Mouse (Mus musculus): ENCODE results near the gene Snx29. TPM values are rescaled to one million over a fixed set of nuclear protein-coding genes. Genes with fewer than 3 reads are reported as not detected.

Snx29 gene
- polyA plus RNA-seq, 1 experiment from 2014 or later = 19.8 TPM

DNA sequence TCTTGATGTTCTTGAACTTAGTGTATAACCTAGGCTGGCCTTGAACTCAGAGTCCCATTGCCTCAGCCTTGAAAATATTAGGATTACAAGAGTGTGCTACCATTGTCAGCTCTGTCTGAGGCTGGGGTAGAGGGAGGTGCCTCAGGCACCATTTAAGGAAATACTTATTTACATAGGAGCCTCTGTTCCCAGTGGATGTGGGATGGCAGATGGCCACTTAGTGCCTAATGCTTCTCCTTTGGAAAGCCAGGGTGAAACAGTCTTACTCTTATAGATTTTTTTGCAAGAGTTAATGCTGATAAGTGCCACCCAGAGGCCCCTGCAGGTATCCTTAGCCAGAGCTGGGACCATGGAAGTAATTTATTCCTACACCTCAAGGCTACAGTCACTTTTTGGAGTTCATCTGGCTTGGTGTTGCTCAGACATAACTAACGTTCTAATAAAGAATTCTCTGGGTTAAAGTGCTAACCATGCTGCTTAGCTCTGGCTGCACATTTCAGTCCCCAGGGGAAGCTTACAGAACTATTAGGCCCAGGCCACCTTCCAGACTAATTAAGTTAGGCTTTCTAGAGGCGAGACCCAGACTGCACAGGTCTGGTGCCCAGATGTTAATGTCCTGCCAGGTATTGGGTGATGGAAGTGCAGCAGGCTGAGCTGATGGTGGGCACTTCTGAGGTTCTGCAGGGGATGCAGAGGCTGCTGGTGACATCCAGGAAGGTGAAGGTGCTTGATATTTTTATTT lies 135.1 kb downstream of the Snx29 start:
- Histone ChIP-seq H3K36me3 (ENCODE audit: inconsistent target) (peaks cover 19% of the 10 kb centered on the region), H3K4me3 (ENCODE audit: inconsistent target) (no peak overlapping the region), H3K27ac (peak overlapping the region; percentile 91), H3K79me2 (ENCODE audit: inconsistent target) (peaks cover 41% of the 10 kb centered on the region; the same call in 1 of the 2 replicates)
- WGBS (ENCODE audit: missing documents) = 96% methylated on average over 2 of the region's 2 CpGs

DNA sequence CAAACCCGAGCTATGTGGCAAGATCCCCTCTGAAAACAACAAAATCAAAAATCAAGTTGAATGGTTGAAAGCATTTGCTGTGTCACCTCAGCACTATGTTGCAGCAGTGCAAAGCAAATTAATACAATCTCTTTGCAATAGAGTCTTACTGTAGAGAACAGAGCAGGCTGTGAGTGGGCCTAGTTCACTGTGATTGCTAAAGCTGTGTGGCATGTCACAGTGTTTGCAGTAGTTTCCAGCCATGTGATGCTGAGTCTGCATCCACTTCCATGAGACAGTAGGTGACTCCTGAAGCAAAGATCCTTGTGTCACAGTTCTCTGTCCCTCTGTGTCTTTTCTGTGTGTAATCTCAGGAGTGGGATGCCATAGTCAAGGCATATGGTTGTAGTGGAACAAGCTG lies 137.5 kb downstream of the Snx29 start:
- H3K79me2 ChIP-seq (ENCODE audit: inconsistent target) = peaks cover 60% of the 10 kb centered on the region; the same call in 1 of the 2 replicates
- H3K27ac ChIP-seq = peak overlapping the region; percentile 84
- H3K36me3 ChIP-seq (ENCODE audit: inconsistent target) = no peaks in the 10 kb centered on the region
- H3K4me3 ChIP-seq (ENCODE audit: inconsistent target) = no peak overlapping the region
- 79% methylated on average over 1 of the region's 1 CpGs for WGBS (ENCODE audit: missing documents)

DNA sequence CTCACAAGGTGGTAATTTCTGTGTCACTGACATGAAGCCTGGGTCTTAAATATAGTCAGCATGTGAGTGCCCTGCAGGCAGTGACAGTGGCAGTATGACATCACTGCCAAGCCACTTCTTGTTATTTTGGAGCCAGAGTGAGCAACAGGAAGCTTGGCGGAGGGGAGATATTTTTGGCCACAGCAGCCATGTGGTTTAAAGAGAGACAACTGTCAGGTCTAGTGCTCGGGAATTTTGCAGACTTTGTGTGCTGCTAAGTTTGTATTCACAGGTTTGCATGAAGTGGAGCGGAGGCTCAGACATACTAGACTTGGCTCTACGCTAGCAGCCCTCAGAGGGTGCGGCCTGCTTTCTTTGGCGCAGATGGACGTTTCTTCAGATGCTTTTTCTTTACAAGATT lies 138.9 kb downstream of the Snx29 start:
- Histone ChIP-seq H3K27ac (peak overlapping the region; percentile 84), H3K36me3 (ENCODE audit: inconsistent target) (no peaks in the 10 kb centered on the region), H3K4me3 (ENCODE audit: inconsistent target) (no peak overlapping the region), H3K79me2 (ENCODE audit: inconsistent target) (peaks cover 67% of the 10 kb centered on the region; the same call in 1 of the 2 replicates)
- WGBS (ENCODE audit: missing documents) = 4% methylated on average over 7 of the region's 7 CpGs

DNA sequence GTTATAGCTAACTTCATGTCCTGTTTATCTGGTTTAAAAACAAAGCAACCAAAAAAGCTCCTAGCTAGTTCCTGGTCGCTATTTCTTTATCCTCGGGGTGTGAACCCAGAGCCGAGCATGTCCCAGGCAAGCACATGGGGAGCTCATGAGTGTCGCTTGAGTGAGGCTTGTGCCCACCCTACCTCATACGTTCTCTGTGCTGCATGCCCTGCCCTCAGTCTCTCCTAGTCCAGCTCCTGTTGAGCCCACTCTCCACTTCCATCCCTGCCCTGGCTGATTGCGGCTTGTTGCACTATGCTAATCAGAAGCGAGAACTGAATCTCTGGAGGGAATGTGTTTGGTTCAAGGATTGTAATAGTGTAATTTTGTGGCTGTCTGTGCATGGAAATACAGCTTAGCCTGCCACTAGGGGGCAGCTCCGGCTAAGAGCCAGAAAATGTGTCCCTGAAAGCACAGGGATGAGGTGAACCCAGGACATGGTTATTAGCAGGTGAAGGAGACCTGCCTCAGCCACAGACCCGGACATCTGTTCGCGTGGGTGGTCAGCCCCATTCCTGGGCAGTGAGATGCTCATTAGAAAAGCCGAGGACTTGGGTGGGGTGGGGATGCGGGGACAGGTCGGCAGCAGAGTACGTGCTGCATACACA lies 145.9 kb downstream of the Snx29 start:
- WGBS (ENCODE audit: missing documents) = 48% methylated on average over 15 of the region's 15 CpGs
- Histone ChIP-seq H3K27ac (no peak overlapping the region), H3K36me3 (ENCODE audit: inconsistent target) (peaks cover 25% of the 10 kb centered on the region; the same call in 1 of the 2 replicates), H3K4me3 (ENCODE audit: inconsistent target) (no peak overlapping the region), H3K79me2 (ENCODE audit: inconsistent target) (peaks cover 71% of the 10 kb centered on the region; the same call in 1 of the 2 replicates)

DNA sequence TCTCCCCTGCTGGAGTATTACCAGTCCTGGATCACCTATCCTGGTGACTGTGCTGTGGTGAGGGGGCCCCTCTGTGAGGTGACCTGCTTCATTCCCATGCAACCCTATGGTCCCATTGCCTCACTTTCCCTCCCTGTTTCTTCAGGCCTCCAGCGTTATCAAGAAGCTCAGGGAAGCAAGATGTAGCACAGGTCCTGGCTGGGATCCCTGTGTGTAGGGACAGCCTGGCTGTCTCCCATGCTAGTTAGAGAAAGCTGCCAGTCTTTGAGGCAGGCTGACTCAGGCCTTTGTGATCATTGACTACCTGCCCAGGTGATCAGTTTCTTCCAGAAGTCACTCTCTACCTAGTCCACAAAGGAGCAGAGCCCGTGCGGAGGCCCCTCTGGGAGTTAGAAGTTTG lies 146.8 kb downstream of the Snx29 start:
- WGBS (ENCODE audit: missing documents) = 96% methylated on average over 3 of the region's 3 CpGs
- H3K36me3 ChIP-seq (ENCODE audit: inconsistent target) = peaks cover 25% of the 10 kb centered on the region; the same call in 1 of the 2 replicates

DNA sequence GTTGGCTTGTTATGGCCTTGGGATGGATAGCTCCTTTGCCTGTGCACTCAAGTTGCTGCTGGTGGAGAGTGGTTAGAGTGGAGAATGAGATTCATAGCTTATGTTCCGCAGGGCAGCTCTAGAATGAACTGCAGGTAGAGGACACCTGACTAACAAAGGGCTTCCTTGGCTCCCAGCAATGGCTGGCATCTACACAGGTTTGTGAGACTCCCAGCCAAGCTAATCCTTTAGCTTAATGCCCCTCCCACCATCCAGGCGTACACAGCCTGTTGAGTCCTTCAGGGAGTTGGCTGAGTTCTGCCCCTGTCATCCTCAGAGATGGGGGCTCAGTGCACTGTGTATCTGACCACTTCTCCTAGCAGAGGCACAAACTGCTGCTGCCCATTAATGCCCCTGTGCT lies 148.5 kb downstream of the Snx29 start:
- WGBS (ENCODE audit: missing documents) = 80% methylated on average over 2 of the region's 2 CpGs
- H3K4me3 ChIP-seq (ENCODE audit: inconsistent target) = no peak overlapping the region

More for the DNA sequence above, 146.8 kb downstream of the Snx29 start:
- no peak overlapping the region for H3K27ac ChIP-seq
- H3K79me2 ChIP-seq (ENCODE audit: inconsistent target) = peaks cover 70% of the 10 kb centered on the region; the same call in 1 of the 2 replicates
- no peak overlapping the region for H3K4me3 ChIP-seq (ENCODE audit: inconsistent target)

DNA sequence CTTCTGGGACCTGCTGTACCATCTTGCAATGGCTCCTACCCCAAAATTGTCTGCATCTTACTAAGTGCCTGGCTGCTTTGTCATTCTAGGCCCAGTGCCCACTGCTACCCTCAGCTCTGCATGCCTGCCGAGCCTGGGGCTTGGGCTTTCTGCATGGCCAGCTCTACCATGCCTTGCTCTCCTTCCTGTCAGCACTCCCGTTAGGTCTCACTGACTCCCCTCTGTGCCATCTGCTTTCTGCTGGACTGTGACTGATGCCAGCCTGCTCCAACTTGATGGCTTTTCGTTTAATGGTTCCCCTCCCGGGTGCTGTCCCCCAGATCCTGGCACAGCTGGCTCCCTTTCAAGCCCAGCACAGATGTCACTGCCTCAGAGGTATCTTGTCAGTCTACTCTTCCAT lies 150.1 kb downstream of the Snx29 start:
- 86% methylated on average over 4 of the region's 4 CpGs for WGBS (ENCODE audit: missing documents)
- Histone ChIP-seq H3K36me3 (ENCODE audit: inconsistent target) (peaks cover 25% of the 10 kb centered on the region; the same call in 1 of the 2 replicates), H3K27ac (no peak overlapping the region), H3K79me2 (ENCODE audit: inconsistent target) (peaks cover 80% of the 10 kb centered on the region), H3K4me3 (ENCODE audit: inconsistent target) (no peak overlapping the region)

More for the DNA sequence above, 148.5 kb downstream of the Snx29 start:
- Histone ChIP-seq H3K79me2 (ENCODE audit: inconsistent target) (peaks cover 65% of the 10 kb centered on the region), H3K36me3 (ENCODE audit: inconsistent target) (peaks cover 25% of the 10 kb centered on the region; the same call in 1 of the 2 replicates), H3K27ac (no peak overlapping the region)

DNA sequence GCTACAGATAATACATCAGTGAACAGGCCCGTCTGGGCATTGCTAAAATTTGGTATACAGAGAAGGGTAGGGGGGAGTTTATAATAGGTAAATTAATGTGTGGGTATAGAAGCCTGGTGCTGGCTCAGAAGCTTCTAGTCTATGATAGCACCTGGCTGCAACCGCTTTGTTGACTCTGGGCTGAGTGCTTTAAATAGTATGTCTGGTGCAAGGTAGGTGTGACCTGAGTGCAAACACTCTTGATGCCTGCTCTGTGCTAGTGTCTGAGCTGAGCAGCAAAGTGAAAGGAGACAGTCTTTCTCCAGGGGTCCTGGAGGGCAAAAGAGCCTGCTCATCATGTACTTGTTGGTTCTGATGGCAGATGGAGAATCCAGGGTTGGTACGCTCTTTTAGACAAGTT lies 150.8 kb downstream of the Snx29 start:
- 100% methylated on average over 3 of the region's 3 CpGs for WGBS (ENCODE audit: missing documents)
- Histone ChIP-seq H3K79me2 (ENCODE audit: inconsistent target) (peaks cover 86% of the 10 kb centered on the region), H3K4me3 (ENCODE audit: inconsistent target) (no peak overlapping the region), H3K27ac (no peak overlapping the region), H3K36me3 (ENCODE audit: inconsistent target) (peaks cover 25% of the 10 kb centered on the region; the same call in 1 of the 2 replicates)

DNA sequence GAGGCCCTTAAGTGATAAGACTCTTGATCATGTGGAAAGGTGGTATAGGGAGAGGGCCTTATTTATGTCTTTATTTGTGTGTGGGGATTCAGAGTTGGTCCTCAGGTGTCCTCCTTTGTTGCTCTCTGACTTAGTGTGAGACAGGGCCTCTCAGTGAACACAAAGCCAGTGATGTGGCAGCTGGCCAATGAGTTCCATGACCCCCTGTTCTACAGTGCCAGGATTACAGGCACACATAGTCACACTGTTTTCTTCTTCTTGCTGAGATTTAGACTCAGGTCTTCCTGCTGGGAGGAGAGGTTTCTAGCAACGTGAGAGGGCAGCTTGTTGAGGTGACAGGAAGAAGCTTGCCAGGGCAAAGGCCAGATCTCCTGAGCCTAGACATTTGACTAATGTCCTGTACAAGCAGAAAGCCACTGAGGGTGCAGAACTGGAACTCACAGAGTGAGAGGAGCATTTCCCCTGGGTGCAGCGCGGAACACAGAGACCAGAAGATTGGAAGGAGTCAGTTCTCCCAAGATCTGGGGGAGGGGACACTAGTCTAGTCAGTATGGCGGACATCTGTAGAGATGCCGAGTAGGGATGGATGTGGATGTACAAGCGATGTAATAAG lies 151.3 kb downstream of the Snx29 start:
- H3K4me3 ChIP-seq (ENCODE audit: inconsistent target) = no peak overlapping the region
- WGBS (ENCODE audit: missing documents) = 90% methylated on average over 6 of the region's 6 CpGs
- no peak overlapping the region for H3K27ac ChIP-seq
- peaks cover 88% of the 10 kb centered on the region for H3K79me2 ChIP-seq (ENCODE audit: inconsistent target)
- peaks cover 25% of the 10 kb centered on the region; the same call in 1 of the 2 replicates for H3K36me3 ChIP-seq (ENCODE audit: inconsistent target)

DNA sequence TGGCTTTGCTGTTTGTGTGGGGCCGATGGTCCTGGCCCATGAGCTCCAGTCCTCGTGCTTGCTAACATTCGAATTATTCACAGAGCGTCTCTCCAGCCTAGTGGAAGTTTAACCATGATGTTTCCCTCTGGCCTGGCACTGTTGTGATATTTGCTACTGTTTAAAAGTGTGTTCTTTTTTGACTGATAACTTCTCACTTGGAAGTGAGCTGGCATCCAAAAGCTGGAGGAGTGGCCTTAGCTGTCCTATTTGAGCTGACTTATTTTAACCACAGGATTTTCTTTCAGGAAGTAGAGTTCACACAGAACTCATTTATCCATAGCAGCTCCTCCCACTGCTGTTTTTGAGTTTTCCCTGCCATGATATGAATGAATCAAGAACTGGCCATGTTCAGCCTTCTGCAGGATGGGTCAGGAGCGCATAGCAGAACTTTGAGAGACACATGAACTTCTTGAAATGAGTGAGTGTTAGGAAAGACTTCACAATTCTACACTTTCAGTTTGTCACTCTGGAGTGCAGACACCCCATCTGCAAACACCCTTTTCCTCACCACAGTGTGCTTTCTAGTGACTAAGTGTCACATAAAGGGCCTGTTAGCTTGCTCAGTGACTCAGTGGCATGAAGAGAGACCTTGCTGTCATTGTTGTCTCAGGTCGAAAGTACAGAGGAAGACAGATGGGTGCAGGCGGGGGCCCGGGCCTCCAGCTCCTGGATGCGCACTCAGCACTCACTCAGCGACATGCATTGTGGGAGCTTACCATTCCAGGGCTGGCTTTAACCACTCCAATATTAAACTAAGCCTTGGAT lies 152.6 kb downstream of the Snx29 start:
- H3K4me3 ChIP-seq (ENCODE audit: inconsistent target) = no peak overlapping the region
- H3K36me3 ChIP-seq (ENCODE audit: inconsistent target) = peaks cover 20% of the 10 kb centered on the region; the same call in 1 of the 2 replicates
- 62% methylated on average over 10 of the region's 10 CpGs for WGBS (ENCODE audit: missing documents)
- peaks cover 87% of the 10 kb centered on the region for H3K79me2 ChIP-seq (ENCODE audit: inconsistent target)
- peak overlapping the region; percentile 21 for H3K27ac ChIP-seq

DNA sequence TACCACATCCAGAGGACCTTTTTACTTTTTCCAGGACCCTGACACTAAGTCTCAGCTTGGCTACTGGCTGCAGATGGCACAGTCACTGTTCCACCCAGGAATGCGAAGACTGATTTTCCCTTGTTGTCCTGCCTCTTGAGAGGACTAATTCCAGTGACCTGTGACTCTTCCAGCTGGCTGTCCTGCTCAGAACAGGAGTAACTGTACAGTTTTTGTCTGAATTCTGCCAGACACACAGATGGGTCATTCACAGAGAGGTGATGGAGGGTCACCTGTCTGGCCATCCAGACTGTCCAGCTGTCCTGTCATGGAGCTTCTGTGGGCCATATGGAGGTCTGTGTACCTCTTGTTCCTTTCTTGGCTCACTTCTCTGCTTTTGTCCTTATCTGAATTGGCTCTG lies 153.6 kb downstream of the Snx29 start:
- Histone ChIP-seq H3K4me3 (ENCODE audit: inconsistent target) (no peak overlapping the region), H3K36me3 (ENCODE audit: inconsistent target) (peaks cover 10% of the 10 kb centered on the region; the same call in 1 of the 2 replicates)
- 100% methylated on average over 1 of the region's 1 CpGs for WGBS (ENCODE audit: missing documents)

DNA sequence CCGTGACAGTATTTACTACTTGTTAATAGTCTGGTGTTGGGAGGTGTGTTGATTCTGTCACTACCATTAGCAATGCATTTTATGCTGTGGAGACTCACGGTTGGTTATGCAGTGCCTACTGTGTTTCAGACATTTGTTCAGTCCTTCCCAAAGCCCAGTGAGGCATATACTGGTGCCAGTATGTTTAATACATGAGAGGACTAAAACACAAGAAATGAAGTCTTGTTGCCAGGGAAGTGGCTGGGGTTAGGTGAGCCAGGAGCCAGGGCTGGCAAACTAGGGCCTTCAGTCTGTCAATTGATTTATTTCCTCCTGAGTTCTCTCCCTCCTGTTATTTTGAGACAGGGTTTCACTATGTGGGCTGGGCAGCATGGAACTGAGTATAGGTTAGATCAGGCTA lies 154.3 kb downstream of the Snx29 start:
- peaks cover 7% of the 10 kb centered on the region; the same call in 1 of the 2 replicates for H3K36me3 ChIP-seq (ENCODE audit: inconsistent target)
- 80% methylated on average over 1 of the region's 2 CpGs for WGBS (ENCODE audit: missing documents)
- H3K79me2 ChIP-seq (ENCODE audit: inconsistent target) = peaks cover 87% of the 10 kb centered on the region
- no peak overlapping the region for H3K27ac ChIP-seq
- H3K4me3 ChIP-seq (ENCODE audit: inconsistent target) = no peak overlapping the region

More for the DNA sequence above, 153.6 kb downstream of the Snx29 start:
- no peak overlapping the region for H3K27ac ChIP-seq
- H3K79me2 ChIP-seq (ENCODE audit: inconsistent target) = peaks cover 87% of the 10 kb centered on the region

DNA sequence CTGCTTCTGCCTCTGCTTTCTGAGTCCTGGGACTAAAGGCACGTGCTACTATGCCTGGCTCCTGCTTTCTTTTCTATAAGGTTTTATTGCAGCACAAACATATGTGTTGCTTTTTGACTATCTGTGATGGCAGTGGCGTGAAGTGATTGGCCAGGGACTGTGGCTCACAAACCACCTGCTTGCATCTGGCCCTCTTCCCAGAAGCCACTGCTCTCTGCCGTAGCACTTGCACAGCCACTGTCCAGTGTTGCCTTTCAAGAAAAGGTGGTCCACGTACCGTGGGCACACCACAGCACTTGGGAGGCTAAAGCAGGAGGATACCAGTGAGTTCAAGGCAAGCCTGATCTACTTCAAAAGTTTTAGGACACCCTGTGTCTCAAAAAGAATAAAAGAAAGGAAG lies 154.9 kb downstream of the Snx29 start:
- 98% methylated on average over 5 of the region's 5 CpGs for WGBS (ENCODE audit: missing documents)
- H3K79me2 ChIP-seq (ENCODE audit: inconsistent target) = peaks cover 87% of the 10 kb centered on the region
- peaks cover 4% of the 10 kb centered on the region; the same call in 1 of the 2 replicates for H3K36me3 ChIP-seq (ENCODE audit: inconsistent target)
- no peak overlapping the region for H3K4me3 ChIP-seq (ENCODE audit: inconsistent target)
- H3K27ac ChIP-seq = no peak overlapping the region

DNA sequence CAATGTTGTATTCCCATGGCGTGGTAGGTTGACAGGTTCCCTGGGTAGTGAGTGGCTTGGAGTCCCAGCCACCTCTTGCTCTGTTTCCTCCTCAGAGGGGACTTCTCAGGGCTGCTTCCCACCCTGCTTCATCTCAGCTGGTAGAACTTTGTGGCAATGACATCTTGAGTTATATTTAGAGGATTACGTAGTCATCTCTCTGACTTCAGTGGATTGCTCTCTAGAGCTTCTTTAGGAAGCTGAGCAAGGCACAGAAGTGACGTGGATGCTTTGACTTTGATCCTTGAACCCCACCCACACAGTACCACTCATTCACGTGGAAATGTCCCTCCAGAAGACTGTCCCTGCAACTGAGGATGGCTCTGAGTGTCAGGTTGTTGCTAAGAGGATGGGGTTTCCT lies 156.9 kb downstream of the Snx29 start:
- 86% methylated on average over 4 of the region's 4 CpGs for WGBS (ENCODE audit: missing documents)
- Histone ChIP-seq H3K36me3 (ENCODE audit: inconsistent target) (no peaks in the 10 kb centered on the region; the same call in 1 of the 2 replicates), H3K4me3 (ENCODE audit: inconsistent target) (no peak overlapping the region), H3K79me2 (ENCODE audit: inconsistent target) (peaks cover 70% of the 10 kb centered on the region), H3K27ac (no peak overlapping the region)
